Mouse (Mus musculus) cortical plate, adult 2 months (tissue): ENCODE data around the gene Col23a1.

Experiments
- CTCF ChIP-seq: fragments of 200-500 bp; IDR thresholded peaks from 2 replicates; pipeline ENCODE4 v1.5.1; 2011; ENCODE audit warnings: mild to moderate bottlenecking, control low read depth, low read length; ENCODE audit not compliant: insufficient read depth; ENCODE audit errors: extremely low read depth
- POLR2A ChIP-seq: fragments of 200-500 bp; IDR thresholded peaks from 2 replicates; pipeline ENCODE4 v1.6.1; 2011; ENCODE audit warnings: mild to moderate bottlenecking, low read length, control low read depth; ENCODE audit not compliant: insufficient read depth; ENCODE audit errors: extremely low read depth

GRCm38 (mm10) chr11:51577587-51577986 lies 287.9 kb downstream of the Col23a1 start:
- TF ChIP-seq POLR2A (no peak), CTCF (no peak)
